Mouse (Mus musculus): ENCODE results near the gene Olfr1293-ps.

The Olfr1293-ps gene

DNA sequence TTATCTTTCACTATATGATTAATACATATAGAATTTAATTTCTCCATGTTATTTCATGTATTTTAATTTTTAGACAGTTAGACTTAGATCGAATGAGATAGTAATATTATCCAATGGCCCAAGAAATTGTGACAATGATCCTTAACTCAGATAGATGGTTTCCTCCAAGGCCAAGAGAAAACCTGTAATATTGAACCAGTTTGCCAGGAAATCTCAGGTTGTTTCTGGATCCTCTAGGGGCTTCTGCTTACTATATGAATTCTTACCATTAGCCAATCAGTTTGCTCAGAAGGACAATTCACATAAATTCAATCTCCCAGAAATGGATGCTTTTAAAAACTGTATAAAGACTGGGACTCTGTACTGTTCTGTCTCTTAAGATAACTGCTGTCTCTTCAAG, at the start of gene Olfr1293-ps:
Gene Olfr1293-ps (plus strand): TSS at position 301 of the 400 bp plus-strand sequence.
- DNase-seq (ENCODE audit: low spot score in 2 of 2), result no peak

DNA sequence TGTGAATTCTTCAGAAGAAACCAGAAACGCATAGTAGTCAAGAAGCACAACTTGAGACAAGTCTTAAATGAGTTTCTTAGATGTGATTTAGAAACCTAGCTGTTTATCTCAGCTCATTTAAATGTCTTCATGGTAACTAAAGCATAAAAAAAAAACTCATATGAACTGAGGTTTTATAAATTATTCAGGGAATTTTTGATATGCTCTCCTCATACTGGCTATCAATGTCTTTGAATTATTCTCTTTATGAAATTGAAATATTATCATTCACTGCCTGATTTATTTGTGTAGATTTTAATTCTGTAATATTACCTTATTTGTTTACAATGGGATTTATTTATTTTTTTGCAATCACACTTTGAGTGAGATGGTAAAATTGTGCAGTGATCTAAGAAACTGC, 44.5 kb upstream of the Olfr1293-ps start, which contains the start of gene Olfr1289:
Gene Olfr1289 (plus strand): TSS at position 301 of the 400 bp plus-strand sequence.
- DNase-seq (ENCODE audit: low spot score in 2 of 2), result no peak

DNA sequence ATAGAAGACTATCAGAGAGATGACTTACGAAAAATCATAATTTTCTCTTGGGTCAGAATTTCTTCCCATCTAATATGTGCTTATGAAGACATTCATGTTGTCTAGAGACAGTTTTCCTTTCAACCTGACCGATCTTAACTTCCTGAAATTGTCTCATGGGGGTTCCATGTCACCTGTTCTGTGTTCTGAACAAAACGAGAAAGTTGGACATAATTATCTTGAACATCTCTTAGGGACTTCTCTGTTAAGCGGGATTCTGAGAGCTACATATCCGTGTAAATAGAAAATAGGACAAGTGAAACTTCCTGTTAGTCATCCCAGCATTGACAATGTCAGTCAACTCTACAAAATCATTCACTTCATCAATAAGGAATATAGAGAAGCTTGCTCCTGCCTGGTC, 31.3 kb upstream of the Olfr1293-ps start, which contains the start of gene Olfr1290:
Gene Olfr1290 (minus strand): TSS at position 101 of the 400 bp plus-strand sequence.
- DNase-seq (ENCODE audit: low spot score in 2 of 2), result no peak

DNA sequence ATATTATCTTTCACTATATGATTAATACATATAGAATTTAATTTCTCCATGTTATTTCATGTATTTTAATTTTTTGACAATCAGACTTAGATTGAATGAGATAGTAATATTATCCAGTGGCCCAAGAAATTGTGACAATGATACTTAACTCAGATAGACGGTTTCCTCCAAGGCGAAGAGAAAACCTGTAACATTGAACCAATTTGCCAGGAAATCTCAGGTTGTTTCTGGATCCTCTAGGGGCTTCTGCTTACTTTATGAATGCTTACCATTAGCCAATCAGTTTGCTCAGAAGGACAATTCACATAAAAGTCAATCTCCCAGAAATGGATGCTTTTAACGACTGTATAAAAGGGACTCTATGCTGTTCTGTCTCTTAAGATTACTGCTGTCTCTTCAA, 28.1 kb upstream of the Olfr1293-ps start, which contains the start of gene Olfr1291-ps1:
Gene Olfr1291-ps1 (plus strand): TSS at position 301 of the 400 bp plus-strand sequence.
- no peak for DNase-seq (ENCODE audit: low spot score in 2 of 2)

DNA sequence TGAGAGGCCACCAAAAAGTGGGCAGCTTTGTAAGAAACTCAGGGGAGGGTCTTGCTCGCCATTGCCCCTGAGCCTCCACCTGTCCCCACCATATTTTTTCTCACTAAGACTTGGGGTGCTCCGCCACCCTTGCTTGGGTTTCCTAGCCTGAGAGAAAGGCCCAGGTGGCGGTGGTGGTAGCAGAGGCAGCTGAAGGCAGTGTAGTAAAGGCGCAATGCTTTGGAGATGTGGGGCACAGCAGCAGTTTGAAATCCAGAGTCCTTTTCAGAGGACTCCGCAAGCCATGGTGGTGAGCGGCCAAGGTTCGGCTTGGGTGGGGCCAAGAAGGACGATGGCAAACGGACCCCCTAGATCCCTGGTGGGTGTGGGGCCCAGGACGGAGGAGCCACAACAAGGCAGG, 7.6 kb upstream of the Olfr1293-ps start:
- DNase-seq (ENCODE audit: low spot score in 2 of 2), result no peak

DNA sequence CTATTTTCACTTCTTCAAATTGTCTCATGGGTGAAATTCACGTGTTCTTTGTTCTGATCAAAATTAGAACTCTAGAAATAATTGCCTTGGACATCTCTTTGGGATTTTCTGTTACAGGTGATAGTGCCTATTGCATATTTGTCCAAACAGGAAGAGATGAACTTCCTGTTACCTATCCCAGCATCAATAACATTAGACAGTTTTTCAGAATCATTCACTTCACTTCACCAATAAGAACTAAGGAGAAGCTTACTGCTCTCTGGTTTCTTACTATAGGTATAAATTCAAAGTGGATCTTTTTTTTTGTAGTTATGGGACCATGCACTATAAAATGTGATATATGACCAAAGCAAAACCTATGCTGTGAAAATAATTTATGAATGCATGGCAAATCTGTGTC, 15.2 kb downstream of the Olfr1293-ps start, which contains the start of gene Olfr1294:
Gene Olfr1294 (minus strand): TSS at position 101 of the 400 bp plus-strand sequence.
- no peak for DNase-seq (ENCODE audit: low spot score in 2 of 2)

DNA sequence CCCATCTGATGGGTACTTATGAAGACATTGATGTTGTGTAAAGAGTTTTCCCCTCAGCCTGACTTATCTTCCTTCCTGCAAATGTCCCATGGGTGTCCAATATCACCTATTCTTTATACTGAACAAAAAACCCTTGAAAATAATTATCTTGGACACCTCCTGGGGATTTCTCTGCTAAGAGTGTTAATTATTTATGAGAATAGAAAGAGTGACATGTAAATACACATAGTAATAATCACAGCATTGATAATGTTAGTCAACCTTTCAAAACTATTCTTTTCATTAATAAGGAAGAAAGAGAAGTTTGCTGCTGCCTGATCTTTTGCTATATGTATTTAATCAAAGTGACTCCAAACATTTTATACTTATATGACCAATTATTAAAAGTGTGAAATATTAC, 44.6 kb downstream of the Olfr1293-ps start, which contains the start of gene Olfr1295:
Gene Olfr1295 (minus strand): TSS at position 101 of the 400 bp plus-strand sequence.
- DNase-seq (ENCODE audit: low spot score in 2 of 2), result no peak
